Mouse (Mus musculus): Measurements from ENCODE around the gene Mybpc3.

Gene Mybpc3

DNA sequence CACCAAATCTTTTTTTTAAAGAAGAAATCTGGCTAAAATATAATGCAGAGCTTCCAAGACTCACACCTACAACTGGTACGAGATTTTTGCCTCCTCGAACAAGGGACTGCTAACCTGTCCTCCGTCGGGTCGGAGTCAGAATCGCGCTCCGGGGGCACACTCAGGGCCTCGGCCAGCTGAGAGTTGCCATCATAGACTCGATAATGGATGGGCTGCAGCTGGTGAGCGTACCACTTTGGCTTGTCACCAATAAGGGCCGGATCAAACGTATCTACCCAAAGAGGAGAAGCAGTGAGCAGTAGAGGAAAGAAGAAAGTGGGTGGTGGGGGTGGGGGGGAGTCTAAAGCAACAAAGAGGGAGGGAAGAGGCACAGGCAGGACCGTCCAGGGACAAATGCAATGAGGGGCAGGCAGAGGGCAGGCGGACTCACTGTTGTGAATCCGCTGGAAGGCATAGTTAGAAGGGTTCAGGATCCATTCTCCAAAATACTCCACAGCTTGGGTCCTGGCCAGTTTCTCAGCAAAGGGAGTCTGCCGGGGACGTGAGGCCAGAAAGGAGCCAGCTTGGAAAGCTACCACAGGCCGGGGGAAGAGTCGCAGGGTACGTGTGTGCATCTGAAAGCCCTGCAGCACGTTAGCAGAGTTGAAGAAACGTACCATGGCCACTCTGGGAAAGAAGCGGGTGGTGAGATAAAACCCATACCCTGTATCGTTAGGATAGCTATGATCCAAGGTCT is 51.8 kb downstream of the Mybpc3 start:
- 67% methylated on average over 25 of the region's 25 CpGs for WGBS

DNA sequence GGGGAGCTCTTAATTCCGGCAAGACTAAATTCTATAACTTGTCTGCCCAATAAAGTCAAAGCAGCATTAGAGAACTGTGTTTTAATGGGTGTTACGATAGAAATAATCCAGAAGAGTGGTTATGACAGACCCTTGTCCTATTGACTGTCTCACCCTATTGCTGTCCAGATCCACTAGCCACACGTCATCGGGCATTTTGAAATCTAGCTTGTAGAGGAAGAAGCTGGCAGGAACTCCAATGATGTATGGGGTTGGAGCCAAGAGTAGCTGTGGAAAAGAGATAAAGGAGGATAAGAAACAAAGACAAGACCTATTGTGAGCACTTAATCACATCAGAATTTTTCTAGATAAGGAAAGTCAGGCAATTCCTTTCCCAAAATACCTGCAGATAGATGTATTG is 57.5 kb downstream of the Mybpc3 start:
- WGBS, result 76% methylated on average over 4 of the region's 4 CpGs

DNA sequence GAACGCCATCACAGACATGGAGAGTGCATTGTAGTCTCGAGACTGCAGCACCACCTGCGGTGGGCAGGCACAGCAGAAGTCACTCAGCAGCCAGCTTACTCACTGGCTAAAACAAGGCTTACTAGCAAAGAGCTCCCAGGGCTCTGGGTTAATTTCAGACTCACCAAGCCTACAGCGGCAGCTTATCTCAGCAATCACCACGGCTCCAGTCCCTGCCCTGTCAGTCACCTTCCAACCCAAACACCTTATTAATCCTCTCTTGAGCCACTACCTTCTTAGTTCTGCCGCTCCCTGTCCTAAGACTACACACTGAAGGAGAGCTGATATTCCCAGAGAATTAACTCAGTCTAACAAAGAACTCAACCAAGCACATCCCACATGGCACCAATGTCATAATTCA is 58.3 kb downstream of the Mybpc3 start:
- 72% methylated on average over 6 of the region's 6 CpGs for WGBS

DNA sequence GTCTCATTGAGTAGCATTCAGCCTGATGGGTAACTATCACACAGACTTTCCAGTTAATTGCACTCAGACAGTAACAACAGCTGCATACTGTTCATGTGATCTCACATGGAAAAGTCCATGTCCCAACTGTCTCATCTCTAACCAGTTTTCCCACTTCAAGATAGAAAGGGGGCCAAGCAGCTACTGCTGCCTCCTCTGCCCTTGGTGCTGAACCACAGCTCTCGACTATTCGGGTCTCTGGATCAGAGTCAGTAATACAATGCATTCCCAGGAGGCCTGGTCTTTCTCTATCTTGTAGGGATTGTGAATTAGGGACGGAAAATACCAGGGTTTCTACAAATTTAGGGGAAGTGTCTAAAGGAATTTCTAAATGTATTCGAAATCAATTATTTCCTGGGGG is 61.9 kb downstream of the Mybpc3 start:
- WGBS, result 36% methylated on average over 4 of the region's 4 CpGs

DNA sequence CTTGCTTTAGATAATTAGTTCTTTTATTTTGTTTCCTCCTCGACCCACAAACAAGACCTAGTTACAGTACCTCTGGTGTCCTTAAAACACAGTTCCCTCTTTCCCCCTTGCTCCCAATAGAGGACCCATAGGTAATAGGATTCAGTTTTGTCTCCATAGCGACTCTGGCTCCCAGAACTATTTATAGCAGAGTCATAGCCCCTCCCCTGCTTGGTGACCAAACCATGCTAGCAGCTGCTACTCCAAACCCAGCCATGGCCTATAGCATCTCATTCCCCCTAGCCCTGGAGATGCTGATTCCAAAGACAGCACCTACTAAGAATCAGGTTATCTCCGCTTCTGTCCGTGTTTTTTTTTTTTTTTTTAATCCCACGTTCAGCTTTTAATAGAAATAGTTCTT is 62.8 kb downstream of the Mybpc3 start:
- 33% methylated on average over 5 of the region's 5 CpGs for WGBS

DNA sequence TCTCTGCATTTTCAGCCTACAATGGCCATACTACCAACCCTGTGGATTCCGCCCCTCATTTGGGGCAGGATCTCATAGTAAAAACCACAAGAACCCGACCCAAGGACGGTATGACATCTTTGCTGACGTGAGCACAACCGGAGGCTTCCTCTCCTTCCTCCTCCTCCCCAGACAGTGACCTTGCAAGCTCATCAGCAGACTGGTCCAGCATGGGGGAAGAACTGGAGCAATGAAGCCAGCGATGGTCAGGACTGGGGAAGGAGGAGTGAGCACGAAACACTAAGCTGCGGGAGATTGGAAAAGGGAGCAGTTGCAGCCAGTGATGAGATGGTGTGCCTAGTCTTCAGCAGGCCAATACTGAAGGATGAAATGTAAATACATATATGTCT is 64.1 kb downstream of the Mybpc3 start:
- 10% methylated on average over 8 of the region's 8 CpGs for WGBS

DNA sequence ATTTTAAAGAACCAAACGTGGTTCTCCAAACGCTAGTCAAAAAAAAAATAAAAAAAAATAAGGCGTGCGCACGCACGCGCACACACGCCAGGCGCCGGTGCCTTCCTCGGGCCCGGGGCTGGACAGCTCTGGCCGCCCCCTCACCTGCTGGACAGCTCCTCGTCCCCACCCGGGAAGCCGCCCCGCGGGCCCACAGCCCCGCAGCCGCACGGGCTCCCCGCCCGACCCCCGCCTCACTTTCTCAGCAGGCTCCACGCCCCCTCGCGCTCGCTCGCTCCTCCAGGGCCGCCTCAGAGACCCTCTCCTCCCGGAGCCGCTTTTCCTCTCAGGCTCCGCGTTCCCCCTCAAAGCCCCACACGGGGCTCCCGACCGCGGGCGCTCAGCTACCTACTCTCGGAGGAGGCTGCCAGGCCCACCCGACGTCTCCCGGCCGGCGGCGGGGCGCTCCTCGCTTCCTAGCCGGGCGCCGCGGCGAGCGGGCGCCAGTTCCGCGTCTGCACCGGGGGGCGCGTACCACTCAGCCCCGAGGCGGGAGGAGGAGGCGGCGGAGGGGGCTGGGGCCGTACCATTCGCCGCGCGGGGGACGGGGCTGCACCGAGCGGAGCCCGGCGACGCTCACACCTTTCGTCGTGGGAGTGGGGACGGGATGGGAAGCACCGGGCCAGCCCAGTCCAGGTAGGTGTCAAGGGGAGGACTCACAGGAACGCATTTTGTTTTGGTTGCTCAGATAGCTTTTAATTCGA is 64.6 kb downstream of the Mybpc3 start:
- 1% methylated on average over 81 of the region's 81 CpGs for WGBS

DNA sequence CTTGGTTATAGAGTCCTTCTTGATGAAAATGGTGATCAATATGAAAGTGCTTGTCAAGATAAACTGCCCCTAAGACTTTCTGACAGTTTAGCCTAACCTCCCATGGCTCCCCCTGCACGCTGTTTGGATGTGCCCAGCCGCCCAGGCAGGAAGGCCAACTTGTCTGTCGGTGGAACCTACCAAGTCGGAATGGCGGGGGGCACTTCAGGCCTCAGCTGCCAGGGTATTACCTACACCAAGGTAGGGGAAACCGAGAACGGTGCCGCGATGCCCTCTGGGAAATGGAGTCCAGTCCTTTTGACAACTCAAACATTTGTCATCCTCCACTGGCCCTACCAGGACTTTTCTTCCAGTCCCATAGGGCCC is 65.2 kb downstream of the Mybpc3 start:
- 0% methylated on average over 9 of the region's 9 CpGs for WGBS

DNA sequence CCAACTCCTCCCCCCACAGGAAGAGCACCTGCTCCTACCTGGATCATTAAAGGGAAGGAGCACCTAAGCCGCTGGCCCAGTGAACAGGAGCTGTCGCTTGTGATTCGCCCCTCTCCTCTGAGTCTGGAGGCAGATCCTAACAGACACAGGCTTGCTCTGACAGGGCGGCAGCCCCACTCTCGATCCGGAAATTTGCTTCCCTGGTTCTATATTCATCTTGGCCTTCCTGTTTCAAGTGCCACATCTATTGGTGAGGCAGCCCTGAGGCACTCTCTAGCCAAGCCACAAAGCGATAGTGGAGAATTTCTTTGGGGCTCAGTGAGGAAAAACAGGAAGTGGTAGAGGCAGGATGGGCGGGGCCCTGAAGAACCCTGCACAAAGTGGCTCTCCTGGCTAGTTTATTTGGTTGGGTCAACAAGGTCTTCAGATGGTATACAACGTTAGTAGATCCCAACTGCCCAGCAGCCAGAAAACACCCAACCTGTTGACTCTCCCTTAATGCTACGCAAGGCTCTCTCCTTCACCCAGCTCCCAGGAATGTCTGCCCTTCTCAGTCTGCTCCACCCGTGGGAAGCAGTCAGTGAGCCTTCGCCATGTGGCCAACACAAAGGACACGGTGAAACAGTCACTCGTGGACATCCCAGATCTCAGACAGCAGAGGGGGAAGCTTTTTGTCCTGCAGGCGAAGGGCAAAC is 65.9 kb downstream of the Mybpc3 start, which contains the start of gene Madd:
Madd (minus strand) TSS at position 127 of the 695 bp plus-strand sequence.
- 55% methylated on average over 15 of the region's 15 CpGs for WGBS
